Mouse (Mus musculus): ENCODE results near the gene Crx. TPM values are rescaled to one million over a fixed set of nuclear protein-coding genes. Genes with fewer than 3 reads are reported as not detected.

Gene Crx
- polyA plus RNA-seq (2012; rRNA removed) = 0.17 and 0.24 TPM in 2 replicates

DNA sequence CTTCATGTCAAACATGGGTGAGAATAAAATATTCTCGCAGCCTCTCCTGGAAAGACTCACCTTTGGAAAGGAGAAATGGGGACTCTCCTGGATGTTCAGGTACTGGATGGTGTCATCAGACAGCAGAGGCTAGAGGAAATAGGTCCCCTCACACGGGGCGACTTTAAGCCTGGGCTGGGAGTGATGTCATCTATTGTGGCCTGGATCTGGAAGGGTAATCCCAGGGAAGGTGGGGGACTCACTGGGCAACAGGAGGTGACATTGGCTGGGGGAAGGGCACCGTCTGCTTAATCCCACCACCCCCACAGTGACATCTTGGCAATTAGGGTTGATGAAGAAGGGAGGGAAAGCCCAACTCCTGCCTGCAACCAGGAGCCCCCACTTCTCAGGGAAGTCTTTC lies at the start of gene Crx:
TSS of gene Crx (minus strand) at position 213 of the 400 bp plus-strand sequence.

GRCm38 (mm10) chr7:15922220-15922773 lies 42.5 kb upstream of the Crx start, which contains the start of gene Selenow:
TSS of gene Selenow (minus strand) at chr7:15922402.

DNA sequence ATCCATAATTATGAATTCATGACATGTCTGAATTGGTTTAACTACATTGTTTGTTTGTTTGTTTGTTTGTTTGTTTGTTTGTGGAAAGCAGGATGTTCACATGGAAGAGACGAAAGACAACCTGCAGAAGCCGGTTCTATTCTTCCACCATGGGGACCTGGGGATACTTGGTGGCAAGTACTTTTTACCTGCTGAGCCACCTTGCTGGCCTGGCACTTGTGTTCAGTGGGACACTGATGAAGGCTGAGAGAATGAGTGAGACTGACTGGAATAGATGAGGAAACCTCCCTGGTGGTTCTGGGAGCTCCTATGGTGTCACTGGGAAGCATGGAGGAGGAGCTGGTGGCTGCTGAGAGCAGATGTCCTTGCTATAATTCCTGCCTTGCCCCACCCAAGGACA lies 2.5 kb upstream of the Crx start, which contains the start of gene Crxos:
TSS of gene Crxos (plus strand) at position 301 of the 400 bp plus-strand sequence.

DNA sequence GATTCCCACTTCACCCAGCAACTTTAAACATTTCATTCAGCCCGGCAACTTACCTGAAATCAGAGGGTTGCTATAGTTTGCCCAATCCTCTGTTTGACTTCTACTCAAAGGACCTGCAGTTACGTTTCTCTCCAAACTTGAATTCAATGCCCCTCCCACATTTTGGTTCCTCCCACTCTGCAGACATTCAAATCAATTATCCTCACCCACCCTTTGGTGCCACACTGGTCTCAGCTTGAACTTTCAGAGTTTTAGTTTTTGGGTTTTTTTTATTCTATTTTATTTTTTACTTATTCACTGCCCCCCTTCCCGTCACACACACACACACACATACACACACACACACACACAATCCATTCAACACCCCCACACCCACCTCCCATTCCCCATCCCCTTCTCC lies 40.2 kb downstream of the Crx start, which contains the start of gene Obox6:
TSS of gene Obox6 (minus strand) at position 101 of the 400 bp plus-strand sequence.

Other genes starting within 250 kb of the Crx start
- gene Obox3, start 240.1 kb downstream of the Crx start, polyA plus RNA-seq (2012; rRNA removed) = not detected in 2 replicates
- gene Obox5, start 129.8 kb downstream of the Crx start, polyA plus RNA-seq (2012; rRNA removed) = not detected in 2 replicates
- not detected in 2 replicates for gene Obox6, start 40.3 kb downstream of the Crx start, polyA plus RNA-seq (2012; rRNA removed)
- 0.11 and 0.26 TPM in 2 replicates for gene Crxos, start 2.6 kb upstream of the Crx start, polyA plus RNA-seq (2012; rRNA removed)
- 543 and 655 TPM in 2 replicates for gene Selenow, start 42.4 kb upstream of the Crx start, polyA plus RNA-seq (2012; rRNA removed)
- gene Nop53, start 66.1 kb upstream of the Crx start, polyA plus RNA-seq (2012; rRNA removed) = 144 and 263 TPM in 2 replicates
- gene Ehd2, start 87.6 kb upstream of the Crx start, polyA plus RNA-seq (2012; rRNA removed) = 6.6 and 9.8 TPM in 2 replicates
- 14.4 and 18.2 TPM in 2 replicates for gene Bicra, start 168.0 kb upstream of the Crx start, polyA plus RNA-seq (2012; rRNA removed)
- 0.02 and 0.06 TPM in 2 replicates for gene Zfp541, start 181.8 kb upstream of the Crx start, polyA plus RNA-seq (2012; rRNA removed)
- 89.3 and 171 TPM in 2 replicates for gene Napa, start 218.5 kb upstream of the Crx start, polyA plus RNA-seq (2012; rRNA removed)
- gene Kptn, start 239.9 kb upstream of the Crx start, polyA plus RNA-seq (2012; rRNA removed) = 22.1 and 26.5 TPM in 2 replicates
- 9.7 and 12.6 TPM in 2 replicates for gene Slc8a2, start 249.9 kb upstream of the Crx start, polyA plus RNA-seq (2012; rRNA removed)

Data from central nervous system, embryonic 11.5 days (tissue).